Mouse (Mus musculus): ENCODE measurements around the gene Ccdc170.

DNA sequence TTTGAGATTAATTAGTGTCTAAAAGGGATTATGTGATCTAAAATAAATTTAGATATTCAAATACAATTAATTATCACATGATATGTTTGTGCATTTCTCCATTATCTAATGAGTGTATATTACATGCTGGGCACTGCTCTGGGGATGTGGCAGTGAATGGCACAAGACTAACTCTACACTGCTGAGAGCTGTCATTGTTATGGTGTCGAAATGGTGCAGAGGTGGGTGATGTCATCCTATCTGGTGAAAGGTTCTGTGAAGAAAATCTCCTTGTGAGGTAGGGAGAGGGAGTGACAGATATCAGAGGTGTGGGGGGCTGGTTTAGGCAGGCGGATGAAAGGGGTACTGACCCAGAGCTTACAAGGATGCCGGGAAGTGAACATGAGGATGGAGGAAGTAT lies 37.3 kb downstream of the Ccdc170 start:
- TF ChIP-seq NANOG (IDR thresholded peaks at IDR 0.05; ENCODE audit: borderline replicate concordance, low read length) (no peak), POU5F1 (IDR thresholded peaks at IDR 0.05; ENCODE audit: borderline replicate concordance, low read length) (no peak)

All from E14TG2a.4 (cell line).